Mouse (Mus musculus) MN1 (cell line): ENCODE data around the gene Skap1.

Source experiments
- DNase-seq: peaks from one replicate; pipeline ENCODE4 v3.0.0-alpha.2; 2016; ENCODE audit warnings: low spot score

Skap1 gene

GRCm38 (mm10) chr11:96465426-96466056 is 1.1 kb downstream of the Skap1 start:
- DNase-seq, result no peak

GRCm38 (mm10) chr11:96466382-96466781 is 2.0 kb downstream of the Skap1 start:
- no peak for DNase-seq

- no peak for DNase-seq
Observed at GRCm38 (mm10) chr11:96466987-96467386, 2.6 kb downstream of the Skap1 start.

GRCm38 (mm10) chr11:96468048-96468745 is 3.8 kb downstream of the Skap1 start:
- DNase-seq, result no peak

GRCm38 (mm10) chr11:96482711-96483110 is 18.3 kb downstream of the Skap1 start:
- DNase-seq, result no peak

- DNase-seq, result no peak
Observed at GRCm38 (mm10) chr11:96483179-96483578, 18.8 kb downstream of the Skap1 start.

- DNase-seq, result no peak
Observed at GRCm38 (mm10) chr11:96498481-96498880, 34.1 kb downstream of the Skap1 start.

- no peak for DNase-seq
Observed at GRCm38 (mm10) chr11:96501042-96501441, 36.6 kb downstream of the Skap1 start.

GRCm38 (mm10) chr11:96502948-96503347 is 38.6 kb downstream of the Skap1 start:
- no peak for DNase-seq

- no peak for DNase-seq
Observed at GRCm38 (mm10) chr11:96504509-96505119, 40.2 kb downstream of the Skap1 start.

- DNase-seq, result no peak
Observed at GRCm38 (mm10) chr11:96505841-96506240, 41.4 kb downstream of the Skap1 start.

GRCm38 (mm10) chr11:96515164-96515563 is 50.8 kb downstream of the Skap1 start:
- DNase-seq, result no peak

- DNase-seq, result no peak
Observed at GRCm38 (mm10) chr11:96524541-96524940, 60.1 kb downstream of the Skap1 start.

GRCm38 (mm10) chr11:96526137-96526621 is 61.8 kb downstream of the Skap1 start:
- no peak for DNase-seq

GRCm38 (mm10) chr11:96531757-96532433 is 67.5 kb downstream of the Skap1 start:
- no peak for DNase-seq

- no peak for DNase-seq
Observed at GRCm38 (mm10) chr11:96534531-96534930, 70.1 kb downstream of the Skap1 start.

GRCm38 (mm10) chr11:96536146-96536545 is 71.8 kb downstream of the Skap1 start:
- peak; percentile 6 for DNase-seq

GRCm38 (mm10) chr11:96542003-96542402 is 77.6 kb downstream of the Skap1 start:
- no peak for DNase-seq

GRCm38 (mm10) chr11:96542561-96542960 is 78.2 kb downstream of the Skap1 start:
- DNase-seq, result no peak

GRCm38 (mm10) chr11:96546428-96546827 is 82.0 kb downstream of the Skap1 start:
- no peak for DNase-seq

- no peak for DNase-seq
Observed at GRCm38 (mm10) chr11:96550960-96551703, 86.7 kb downstream of the Skap1 start.

- DNase-seq, result peak; percentile 22
Observed at GRCm38 (mm10) chr11:96553091-96553490, 88.7 kb downstream of the Skap1 start.
